Mouse (Mus musculus) megakaryocyte, embryonic 14.5 days (primary cell): ENCODE measurements around the gene Lrba.

ENCODE experiments used
- FLI1 ChIP-seq: IDR thresholded peaks from 2 replicates; pipeline ENCODE4 v1.6.1; 2012; ENCODE audit warnings: low read length, inconsistent platforms, mixed read lengths
- GATA1 ChIP-seq: IDR thresholded peaks from 3 replicates; pipeline ENCODE4 v1.6.1; 2012; ENCODE audit warnings: mixed read lengths, low read length, inconsistent platforms, borderline replicate concordance

- no peak for TF ChIP-seq GATA1
- TF ChIP-seq FLI1: no peak
Observed at GRCm38 (mm10) chr3:86793720-86794191, 569.3 kb downstream of the Lrba start.
